Mouse (Mus musculus): ENCODE results near the gene Snupn.

DNA sequence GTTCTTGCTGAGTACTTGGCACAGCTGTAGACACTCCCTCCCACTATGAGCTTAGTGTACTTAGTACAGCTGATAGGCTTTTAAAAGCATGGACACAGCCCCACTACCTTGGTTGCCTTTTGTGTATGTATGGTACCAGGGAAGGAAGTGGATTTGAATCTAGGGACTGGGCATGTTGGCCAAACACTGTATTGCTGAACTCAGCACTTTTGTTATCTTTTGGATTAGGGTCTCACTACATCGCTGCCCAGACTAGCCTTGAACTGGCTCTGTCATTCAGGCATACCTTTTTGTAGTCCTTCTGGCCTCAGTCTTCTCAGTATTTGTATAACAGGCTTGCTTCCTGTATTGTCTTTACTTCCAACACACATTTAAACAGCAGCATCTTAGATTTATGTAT, 20.1 kb upstream of the Snupn start:
- TF ChIP-seq TAL1 (IDR thresholded peaks at IDR 0.05; ENCODE audit: low read length), result no peak
- no peak for TF ChIP-seq GATA1 (IDR thresholded peaks at IDR 0.05; ENCODE audit: low read length)
